In the genomic region with DNA sequence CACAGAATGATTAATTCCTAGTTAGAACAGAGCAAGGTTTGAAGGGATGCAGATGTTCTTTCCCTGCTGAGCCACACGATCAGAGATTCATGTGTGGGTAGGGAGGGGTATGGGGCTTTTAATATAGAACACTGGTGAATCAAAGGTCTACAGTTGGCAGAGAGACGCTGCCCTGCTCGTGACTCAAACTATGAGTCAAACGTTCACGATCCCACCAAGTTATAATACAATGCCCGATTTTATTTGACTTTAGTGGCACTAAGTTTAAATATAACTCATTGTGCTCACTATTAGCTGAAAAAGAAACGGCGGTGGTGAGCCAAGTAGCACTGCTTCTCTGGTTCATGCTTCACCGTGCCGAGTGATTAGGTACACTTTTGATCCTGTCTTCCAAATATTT, we compare ENCODE assay signal across 33 mouse cellular contexts. TPM values are rescaled to one million over a fixed set of nuclear protein-coding genes. Genes with fewer than 3 reads are reported as not detected.
DNase-seq lines count a peak whose midpoint lies in the region; ATAC-seq and TF ChIP-seq lines count a peak whose summit lies in the region.
"Had no signal": no experiment of that assay in that cellular context is flagged by ENCODE, and none has a peak within 500 bp of the region (broad histone marks: within the 10 kb centered on the region; RNA-seq: fewer than 3 reads in every experiment).

No protein-coding gene starts in this region.

- H3K27me3 ChIP-seq in C2C12 (ENCODE audit: control insufficient read depth, insufficient read depth, insufficient read length) (no peaks in the 10 kb centered on the region), myocyte (ENCODE audit: control insufficient read depth, insufficient read depth, insufficient read length) (no peaks in the 10 kb centered on the region)
- H3K27me3 ChIP-seq: CH12.LX; embryonic facial prominence, embryonic 13.5 days; forebrain, embryonic 13.5 days; heart, embryonic 13.5 days had no signal

- no peak for TF ChIP-seq POLR2A in myocyte (IDR thresholded peaks at IDR 0.05; ENCODE audit: insufficient read length, low read depth)

- H3K79me2 ChIP-seq in C2C12 (ENCODE audit: control insufficient read depth, insufficient read depth) (no peaks in the 10 kb centered on the region), myocyte (ENCODE audit: control insufficient read depth, insufficient read depth) (no peaks in the 10 kb centered on the region)

- ATAC-seq in erythroblast, adult 5-6 weeks (replicated peaks; ENCODE audit: low FRiP score, poor library complexity, severe bottlenecking) = no peak
- ATAC-seq: forebrain, embryonic 13.5 days; forebrain, embryonic 16.5 days; hindbrain, postnatal 0 days; inflammation-experienced regulatory T-cells, adult 6 months had no signal

- no peak for TF ChIP-seq CTCF in C2C12 (IDR thresholded peaks at IDR 0.05; ENCODE audit: control insufficient read depth, insufficient read depth, insufficient read length)

- H3ac ChIP-seq in C2C12 (ENCODE audit: control insufficient read depth, insufficient read length, low read depth) (no peak overlapping the region), myocyte (ENCODE audit: control insufficient read depth, insufficient read length) (no peak overlapping the region)

- H3K4me3 ChIP-seq in C2C12 (ENCODE audit: insufficient read depth, poor library complexity, severe bottlenecking) (no peak overlapping the region), myocyte (no peak overlapping the region)
- H3K4me3 ChIP-seq: embryonic facial prominence, embryonic 10.5 days; embryonic facial prominence, embryonic 13.5 days; forebrain, embryonic 10.5 days; forebrain, embryonic 13.5 days; heart, adult 2 months; heart, embryonic 10.5 days; heart, embryonic 13.5 days had no signal

- DNase-seq in 3134 (ENCODE audit: extremely low read depth, insufficient read length, low spot score) = peak; percentile 59
- peak; percentile 78 for DNase-seq in NIH3T3 (ENCODE audit: low read depth)
- no peak for DNase-seq in thymus, postnatal 0 days (ENCODE audit: low spot score)
- DNase-seq in thymus, postnatal 14 days = no peak
- DNase-seq: adrenal gland, adult 2 months; adrenal gland, postnatal 14 days; cerebellum, adult 11-12 months; cerebellum, adult 8-10 months; cerebellum, postnatal 10 days; cerebellum, postnatal 36 days; embryo, embryonic 11 days; gastrocnemius, postnatal 10 days; gastrocnemius, postnatal 36 days; heart, adult 2 months; heart, postnatal 14 days; heart, postnatal 4 days had no signal

- H3K79me3 ChIP-seq in C2C12 (ENCODE audit: low read depth) = no peaks in the 10 kb centered on the region

- H3K36me3 ChIP-seq in C2C12 (ENCODE audit: control insufficient read depth, insufficient read depth) (no peaks in the 10 kb centered on the region), myocyte (ENCODE audit: control insufficient read depth, insufficient read depth) (no peaks in the 10 kb centered on the region)
- H3K36me3 ChIP-seq: embryonic facial prominence, embryonic 10.5 days; embryonic facial prominence, embryonic 13.5 days; forebrain, embryonic 10.5 days; G1E; heart, embryonic 10.5 days; heart, embryonic 13.5 days had no signal

- peak overlapping the region; percentile 65 for H3K4me2 ChIP-seq in myocyte (ENCODE audit: low read depth)
- H3K4me2 ChIP-seq: embryonic facial prominence, embryonic 13.5 days; forebrain, embryonic 13.5 days; heart, embryonic 13.5 days; hindbrain, embryonic 14.5 days had no signal

TF ChIP-seq in C2C12, 6 proteins besides CTCF, POLR2A, EP300 and RAD21:
- peak; percentile 66 for TF ChIP-seq FOSL1 (IDR thresholded peaks at IDR 0.05; ENCODE audit: insufficient read depth, low read length, poor library complexity, severe bottlenecking)
- TF ChIP-seq CEBPB (IDR thresholded peaks at IDR 0.05; ENCODE audit: low read depth) = no peak
- TF ChIP-seq MAX (IDR thresholded peaks at IDR 0.05) = no peak
- TF ChIP-seq USF1 (IDR thresholded peaks at IDR 0.05; ENCODE audit: low read depth) = peak; percentile 73

TF ChIP-seq in myocyte, 11 proteins besides CTCF, POLR2A, EP300 and RAD21:
- TF ChIP-seq MYOD1 (IDR thresholded peaks at IDR 0.05; ENCODE audit: control insufficient read depth in 1 of 3, insufficient read length in 2 of 3, low read depth in 2 of 3) (no peak), USF1 (IDR thresholded peaks at IDR 0.05; ENCODE audit: low read depth) (peak; percentile 48), TCF3 (IDR thresholded peaks at IDR 0.05; ENCODE audit: insufficient read length, low read depth) (no peak)

RNA-seq across cellular contexts. Expression of gene Stxbp3, which starts 22.8 kb away (rescaled TPM):
- polyA plus RNA-seq in C2C12 (2012; fragmentation: generic; extraction: Trizol) (12.3 TPM), myocyte (2012; fragmentation: generic; extraction: Trizol) (11.9 TPM)
- 15.8 and 25.7 TPM in 2 replicates for total RNA-seq in erythroblast, adult 5-6 weeks (2015; ENCODE audit: low replicate concordance)
- total RNA-seq in erythroblast, adult 5-6 weeks (2017; ENCODE audit: low replicate concordance) = 16.0 and 21.0 TPM in 2 replicates
- 43.5 and 51.6 TPM in 2 replicates for polyA plus RNA-seq in thymus, postnatal 0 days (2015; fragmentation: Nextera tagmentation; extraction: Ambion mirVana)

RNA-seq across cellular contexts. Expression of gene Fndc7, which starts 26.7 kb away (rescaled TPM):
- 0.01 TPM for polyA plus RNA-seq in C2C12 (2012; fragmentation: generic; extraction: Trizol)
- 0.26 TPM for polyA plus RNA-seq in myocyte (2012; fragmentation: generic; extraction: Trizol)
- not detected in 2 replicates for total RNA-seq in erythroblast, adult 5-6 weeks (2015; ENCODE audit: low replicate concordance)
- total RNA-seq in erythroblast, adult 5-6 weeks (2017; ENCODE audit: low replicate concordance) = 0.14 and 1.4 TPM in 2 replicates
- 0.95 and 1.3 TPM in 2 replicates for polyA plus RNA-seq in thymus, postnatal 0 days (2015; fragmentation: Nextera tagmentation; extraction: Ambion mirVana)
- total RNA-seq: gastrocnemius, adult 18-20 months had no signal
- polyA plus RNA-seq: forebrain, embryonic 10.5 days; forebrain, embryonic 13.5 days; forebrain, embryonic 16.5 days; G1E; hindbrain, embryonic 11.5 days; hindbrain, embryonic 14.5 days had no signal

RNA-seq across cellular contexts. Expression of gene Prpf38b, which starts 48.4 kb away (rescaled TPM):
- polyA plus RNA-seq in C2C12 (2012; fragmentation: generic; extraction: Trizol) (19.5 TPM), myocyte (2012; fragmentation: generic; extraction: Trizol) (19.0 TPM)
- total RNA-seq in erythroblast, adult 5-6 weeks (2015; ENCODE audit: low replicate concordance) = 51.4 and 52.3 TPM in 2 replicates
- total RNA-seq in erythroblast, adult 5-6 weeks (2017; ENCODE audit: low replicate concordance) = 128 and 134 TPM in 2 replicates
- 96.0 and 112 TPM in 2 replicates for polyA plus RNA-seq in thymus, postnatal 0 days (2015; fragmentation: Nextera tagmentation; extraction: Ambion mirVana)

Comparison
In these comparisons a context has a peak if more than half of its experiments do, and no peak if none do; other contexts are left out.
1. DNase-seq: peak in 3134 (single experiment) and NIH3T3 (single experiment); none in thymus, postnatal 0 days (single experiment) and thymus, postnatal 14 days (single experiment).